Mouse (Mus musculus): ENCODE measurements around the gene Trmt44. TPM values are rescaled to one million over a fixed set of nuclear protein-coding genes. Genes with fewer than 3 reads are reported as not detected.

The Trmt44 gene
- polyA plus RNA-seq, 1 experiment from 2014 or later = 7.1 TPM

- Histone ChIP-seq H3K27me3 (replicated peaks; ENCODE audit: control insufficient read depth, insufficient read depth, low read length) (no peaks in the 10 kb centered on the region), H3K9ac (ENCODE audit: low read depth, low read length) (no peak overlapping the region), H3K27ac (replicated peaks; ENCODE audit: low read depth, low read length) (no peak overlapping the region), H3K4me2 (ENCODE audit: low read depth, low read length) (no peak overlapping the region), H3K4me1 (ENCODE audit: control insufficient read depth, insufficient read depth, low read length) (no peaks in the 10 kb centered on the region), H3K36me3 (ENCODE audit: control insufficient read depth, insufficient read depth, low read length) (no peaks in the 10 kb centered on the region), H3K4me3 (ENCODE audit: low read depth, low read length) (no peak overlapping the region), H3K9me3 (ENCODE audit: control insufficient read depth, low read length) (no peaks in the 10 kb centered on the region)
- ATAC-seq (ENCODE audit: low read depth) = no peak
- no peak for DNase-seq (ENCODE audit: low spot score)
Observed at GRCm38 (mm10) chr5:35546127-35546526, 28.7 kb downstream of the Trmt44 start.

GRCm38 (mm10) chr5:35541059-35541790, 33.6 kb downstream of the Trmt44 start:
- H3K4me1 ChIP-seq (ENCODE audit: control insufficient read depth, insufficient read depth, low read length) = peaks cover 10% of the 10 kb centered on the region; the same call in 1 of the 2 replicates
- H3K9ac ChIP-seq (ENCODE audit: low read depth, low read length) = no peak overlapping the region
- no peaks in the 10 kb centered on the region for H3K27me3 ChIP-seq (replicated peaks; ENCODE audit: control insufficient read depth, insufficient read depth, low read length)
- no peak overlapping the region for H3K4me3 ChIP-seq (ENCODE audit: low read depth, low read length)
- no peaks in the 10 kb centered on the region for H3K9me3 ChIP-seq (ENCODE audit: control insufficient read depth, low read length)
- ATAC-seq (ENCODE audit: low read depth) = 0 out of 2 replicates have a peak, but pooled peaks have one; percentile 44
- no peaks in the 10 kb centered on the region for H3K36me3 ChIP-seq (ENCODE audit: control insufficient read depth, insufficient read depth, low read length)
- peak; percentile 50 for DNase-seq (ENCODE audit: low spot score)
- 32% methylated on average over 4 of the region's 4 CpGs for WGBS
- no peak overlapping the region for H3K4me2 ChIP-seq (ENCODE audit: low read depth, low read length)
- H3K27ac ChIP-seq (replicated peaks; ENCODE audit: low read depth, low read length) = peak overlapping the region; percentile 80

GRCm38 (mm10) chr5:35540555-35540954, 34.3 kb downstream of the Trmt44 start:
- ATAC-seq (ENCODE audit: low read depth) = 0 out of 2 replicates have a peak, but pooled peaks have one; percentile 22
- no peak overlapping the region for H3K4me2 ChIP-seq (ENCODE audit: low read depth, low read length)

GRCm38 (mm10) chr5:35539576-35539975, 35.3 kb downstream of the Trmt44 start:
- no peak overlapping the region for H3K4me3 ChIP-seq (ENCODE audit: low read depth, low read length)
- H3K9ac ChIP-seq (ENCODE audit: low read depth, low read length) = no peak overlapping the region
- H3K9me3 ChIP-seq (ENCODE audit: control insufficient read depth, low read length) = no peaks in the 10 kb centered on the region
- H3K36me3 ChIP-seq (ENCODE audit: control insufficient read depth, insufficient read depth, low read length) = no peaks in the 10 kb centered on the region
- no peak overlapping the region for H3K4me2 ChIP-seq (ENCODE audit: low read depth, low read length)
- H3K27ac ChIP-seq (replicated peaks; ENCODE audit: low read depth, low read length) = no peak overlapping the region
- WGBS = 61% methylated on average over 4 of the region's 4 CpGs
- no peaks in the 10 kb centered on the region for H3K27me3 ChIP-seq (replicated peaks; ENCODE audit: control insufficient read depth, insufficient read depth, low read length)
- DNase-seq (ENCODE audit: low spot score) = peak; percentile 49
- peaks cover 10% of the 10 kb centered on the region; the same call in 1 of the 2 replicates for H3K4me1 ChIP-seq (ENCODE audit: control insufficient read depth, insufficient read depth, low read length)
- ATAC-seq (ENCODE audit: low read depth) = no peak

More at GRCm38 (mm10) chr5:35540555-35540954, 34.3 kb downstream of the Trmt44 start:
- no peak overlapping the region for H3K9ac ChIP-seq (ENCODE audit: low read depth, low read length)
- WGBS = 24% methylated on average over 5 of the region's 5 CpGs
- no peaks in the 10 kb centered on the region for H3K27me3 ChIP-seq (replicated peaks; ENCODE audit: control insufficient read depth, insufficient read depth, low read length)
- no peaks in the 10 kb centered on the region for H3K9me3 ChIP-seq (ENCODE audit: control insufficient read depth, low read length)
- peak overlapping the region; percentile 80 for H3K27ac ChIP-seq (replicated peaks; ENCODE audit: low read depth, low read length)
- H3K4me3 ChIP-seq (ENCODE audit: low read depth, low read length) = no peak overlapping the region
- peaks cover 10% of the 10 kb centered on the region; the same call in 1 of the 2 replicates for H3K4me1 ChIP-seq (ENCODE audit: control insufficient read depth, insufficient read depth, low read length)
- no peaks in the 10 kb centered on the region for H3K36me3 ChIP-seq (ENCODE audit: control insufficient read depth, insufficient read depth, low read length)
- DNase-seq (ENCODE audit: low spot score) = peak; percentile 51

- H3K4me3 ChIP-seq (ENCODE audit: low read depth, low read length) = no peak overlapping the region
- ATAC-seq (ENCODE audit: low read depth) (no peak), DNase-seq (ENCODE audit: low spot score) (no peak)
- H3K9me3 ChIP-seq (ENCODE audit: control insufficient read depth, low read length) = no peaks in the 10 kb centered on the region
- H3K9ac ChIP-seq (ENCODE audit: low read depth, low read length) = no peak overlapping the region
- no peak overlapping the region for H3K27ac ChIP-seq (replicated peaks; ENCODE audit: low read depth, low read length)
- H3K4me2 ChIP-seq (ENCODE audit: low read depth, low read length) = no peak overlapping the region
- H3K27me3 ChIP-seq (replicated peaks; ENCODE audit: control insufficient read depth, insufficient read depth, low read length) = no peaks in the 10 kb centered on the region
- H3K4me1 ChIP-seq (ENCODE audit: control insufficient read depth, insufficient read depth, low read length) = peaks cover 10% of the 10 kb centered on the region; the same call in 1 of the 2 replicates
- no peaks in the 10 kb centered on the region for H3K36me3 ChIP-seq (ENCODE audit: control insufficient read depth, insufficient read depth, low read length)
- WGBS = 82% methylated on average over 3 of the region's 3 CpGs
Observed at GRCm38 (mm10) chr5:35538022-35538421, 36.8 kb downstream of the Trmt44 start.

GRCm38 (mm10) chr5:35537474-35537873, 37.4 kb downstream of the Trmt44 start:
- no peaks in the 10 kb centered on the region for H3K27me3 ChIP-seq (replicated peaks; ENCODE audit: control insufficient read depth, insufficient read depth, low read length)
- no peak for ATAC-seq (ENCODE audit: low read depth)
- no peak for DNase-seq (ENCODE audit: low spot score)
- no peak overlapping the region for H3K4me3 ChIP-seq (ENCODE audit: low read depth, low read length)
- no peak overlapping the region for H3K4me2 ChIP-seq (ENCODE audit: low read depth, low read length)
- 78% methylated on average over 1 of the region's 1 CpGs for whole genome bisulfite sequencing
- H3K4me1 ChIP-seq (ENCODE audit: control insufficient read depth, insufficient read depth, low read length) = peaks cover 10% of the 10 kb centered on the region; the same call in 1 of the 2 replicates
- H3K36me3 ChIP-seq (ENCODE audit: control insufficient read depth, insufficient read depth, low read length) = no peaks in the 10 kb centered on the region
- no peak overlapping the region for H3K27ac ChIP-seq (replicated peaks; ENCODE audit: low read depth, low read length)
- no peak overlapping the region for H3K9ac ChIP-seq (ENCODE audit: low read depth, low read length)
- H3K9me3 ChIP-seq (ENCODE audit: control insufficient read depth, low read length) = no peaks in the 10 kb centered on the region

GRCm38 (mm10) chr5:35536271-35536670, 38.6 kb downstream of the Trmt44 start:
- H3K36me3 ChIP-seq (ENCODE audit: control insufficient read depth, insufficient read depth, low read length) = no peaks in the 10 kb centered on the region
- 78% methylated on average over 3 of the region's 3 CpGs for WGBS
- no peaks in the 10 kb centered on the region for H3K27me3 ChIP-seq (replicated peaks; ENCODE audit: control insufficient read depth, insufficient read depth, low read length)
- no peak overlapping the region for H3K9ac ChIP-seq (ENCODE audit: low read depth, low read length)
- H3K4me2 ChIP-seq (ENCODE audit: low read depth, low read length) = no peak overlapping the region
- H3K4me1 ChIP-seq (ENCODE audit: control insufficient read depth, insufficient read depth, low read length) = peaks cover 10% of the 10 kb centered on the region; the same call in 1 of the 2 replicates
- DNase-seq (ENCODE audit: low spot score) = no peak
- H3K9me3 ChIP-seq (ENCODE audit: control insufficient read depth, low read length) = no peaks in the 10 kb centered on the region
- H3K27ac ChIP-seq (replicated peaks; ENCODE audit: low read depth, low read length) = no peak overlapping the region
- H3K4me3 ChIP-seq (ENCODE audit: low read depth, low read length) = no peak overlapping the region
- ATAC-seq (ENCODE audit: low read depth) = no peak

- H3K4me3 ChIP-seq (ENCODE audit: low read depth, low read length) = no peak overlapping the region
- no peak overlapping the region for H3K27ac ChIP-seq (replicated peaks; ENCODE audit: low read depth, low read length)
- H3K4me2 ChIP-seq (ENCODE audit: low read depth, low read length) = no peak overlapping the region
- WGBS = 22% methylated on average over 10 of the region's 10 CpGs
- no peaks in the 10 kb centered on the region for H3K4me1 ChIP-seq (ENCODE audit: control insufficient read depth, insufficient read depth, low read length)
- H3K9me3 ChIP-seq (ENCODE audit: control insufficient read depth, low read length) = no peaks in the 10 kb centered on the region
- DNase-seq (ENCODE audit: low spot score) (peak; percentile 53), ATAC-seq (ENCODE audit: low read depth) (no peak)
- H3K36me3 ChIP-seq (ENCODE audit: control insufficient read depth, insufficient read depth, low read length) = no peaks in the 10 kb centered on the region
- H3K27me3 ChIP-seq (replicated peaks; ENCODE audit: control insufficient read depth, insufficient read depth, low read length) = no peaks in the 10 kb centered on the region
- no peak overlapping the region for H3K9ac ChIP-seq (ENCODE audit: low read depth, low read length)
Observed at GRCm38 (mm10) chr5:35531586-35531985, 43.3 kb downstream of the Trmt44 start.

- peaks cover 7% of the 10 kb centered on the region for H3K4me1 ChIP-seq (ENCODE audit: control insufficient read depth, insufficient read depth, low read length)
- ATAC-seq (ENCODE audit: low read depth) (no peak), DNase-seq (ENCODE audit: low spot score) (peak; percentile 58)
- no peaks in the 10 kb centered on the region for H3K36me3 ChIP-seq (ENCODE audit: control insufficient read depth, insufficient read depth, low read length)
- no peak overlapping the region for H3K4me2 ChIP-seq (ENCODE audit: low read depth, low read length)
- no peak overlapping the region for H3K27ac ChIP-seq (replicated peaks; ENCODE audit: low read depth, low read length)
- no peaks in the 10 kb centered on the region for H3K9me3 ChIP-seq (ENCODE audit: control insufficient read depth, low read length)
- H3K4me3 ChIP-seq (ENCODE audit: low read depth, low read length) = no peak overlapping the region
- H3K27me3 ChIP-seq (replicated peaks; ENCODE audit: control insufficient read depth, insufficient read depth, low read length) = no peaks in the 10 kb centered on the region
- H3K9ac ChIP-seq (ENCODE audit: low read depth, low read length) = no peak overlapping the region
- WGBS = 10% methylated on average over 4 of the region's 4 CpGs
Observed at GRCm38 (mm10) chr5:35530442-35530841, 44.4 kb downstream of the Trmt44 start.

Measured in embryonic facial prominence, embryonic 14.5 days (tissue).